Mouse (Mus musculus) cerebellum, adult 2 months (tissue): ENCODE measurements around the gene Gas7. TPM values are rescaled to one million over a fixed set of nuclear protein-coding genes. Genes with fewer than 3 reads are reported as not detected.
A peak's percentile ranks its signal among the peaks of the same experiment; 100 is the strongest.

Experiments used
- DNase-seq, 2 experiments: peaks; one replicate each; pipeline ENCODE4 v3.0.0; 2021
- H3K27ac ChIP-seq: fragments of 200-500 bp; 2 replicates; pipeline ENCODE4 v1.5.1; 2012; ENCODE audit warnings: low read length, control low read depth, inconsistent platforms; ENCODE audit not compliant: insufficient read depth
- H3K27me3 ChIP-seq: fragments of 200-500 bp; 2 replicates; pipeline ENCODE4 v1.6.1; 2012; ENCODE audit warnings: inconsistent platforms, mild to moderate bottlenecking, low read length, moderate library complexity; ENCODE audit not compliant: control insufficient read depth, insufficient read depth
- H3K4me1 ChIP-seq: fragments of 200-500 bp; 2 replicates; pipeline ENCODE4 v1.6.1; 2011; ENCODE audit warnings: low read length; ENCODE audit not compliant: control insufficient read depth, insufficient read depth
- H3K4me3 ChIP-seq: fragments of 200-500 bp; replicated peaks from 2 replicates; pipeline ENCODE3; 2011; ENCODE audit warnings: mild to moderate bottlenecking, low read depth, low read length, control low read depth; ENCODE audit not compliant: insufficient read depth
- CTCF ChIP-seq: fragments of 200-500 bp; IDR thresholded peaks from 2 replicates; pipeline ENCODE4 v1.5.1; 2011; ENCODE audit warnings: low read depth, mild to moderate bottlenecking, control low read depth, low read length, moderate library complexity, borderline replicate concordance; ENCODE audit not compliant: insufficient read depth
- POLR2A ChIP-seq: fragments of 200-500 bp; IDR thresholded peaks from 2 replicates; pipeline ENCODE4 v1.6.1; 2011; ENCODE audit warnings: low read length, control low read depth, borderline replicate concordance; ENCODE audit not compliant: insufficient read depth
- WGBS: fragments of 180-500 bp; shearing (Covaris S2); methylation state at CpG from one replicate; pipeline ENCODE4 v1.1.7; 2018; 5-methylcytosine and 5-hydroxymethylcytosine counted together
- polyA plus RNA-seq: library from polyadenylated mRNA; depleted of rRNA; stranded (reverse); fragments of >200 nt; gene quantifications from 2 replicates; pipeline ENCODE4 v1.2.3, GENCODE M21; 2012; rRNA removed

Gas7 gene
- polyA plus RNA-seq: 182 and 239 TPM in 2 replicates

DNA sequence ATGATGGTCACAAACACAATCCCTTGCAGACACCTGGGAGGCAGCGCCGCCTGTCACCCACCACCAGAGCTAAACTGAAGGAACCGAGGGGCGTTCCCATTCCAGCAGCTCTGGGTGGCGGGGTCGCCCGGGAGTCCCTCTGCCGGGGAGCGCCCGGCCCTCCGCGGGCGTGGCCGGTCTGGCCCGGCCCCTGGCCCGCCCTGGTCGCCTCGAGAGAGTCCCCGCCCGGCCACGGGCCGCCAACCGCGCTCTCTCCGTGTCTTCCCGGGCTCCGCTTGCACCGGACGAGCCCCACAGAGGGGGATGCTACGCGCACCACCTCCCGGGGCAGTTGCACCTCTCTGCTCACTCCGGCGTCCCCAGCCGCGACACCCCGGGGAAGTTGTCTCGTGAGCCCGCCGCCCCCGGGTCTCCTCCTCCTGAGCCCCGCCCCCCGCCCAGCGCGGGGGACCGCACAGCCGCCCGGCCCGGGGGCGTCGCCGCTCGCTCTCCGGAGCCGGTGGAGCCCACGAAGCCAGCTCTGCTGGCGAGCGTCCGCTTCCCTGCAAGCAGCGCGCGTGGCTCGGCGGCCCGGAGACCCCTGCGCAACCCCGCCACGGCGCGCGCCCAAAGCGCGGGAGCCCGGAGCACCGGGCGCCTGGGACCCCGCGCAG, at the start of gene Gas7:
Gas7 (plus strand) TSS at position 564 of the 653 bp plus-strand sequence.
- WGBS: under 1% methylated on average over 78 of the region's 78 CpGs
- H3K27ac ChIP-seq: no peak within 1 kb of the TSS
- no peaks in the 10 kb centered on the region for H3K27me3 ChIP-seq
- H3K4me3 ChIP-seq: peak within 1 kb of the TSS; percentile 72
- TF ChIP-seq CTCF (no peak), POLR2A (no peak)
- DNase-seq: peak; percentile 25 to 36
- no peaks in the 10 kb centered on the region for H3K4me1 ChIP-seq

DNA sequence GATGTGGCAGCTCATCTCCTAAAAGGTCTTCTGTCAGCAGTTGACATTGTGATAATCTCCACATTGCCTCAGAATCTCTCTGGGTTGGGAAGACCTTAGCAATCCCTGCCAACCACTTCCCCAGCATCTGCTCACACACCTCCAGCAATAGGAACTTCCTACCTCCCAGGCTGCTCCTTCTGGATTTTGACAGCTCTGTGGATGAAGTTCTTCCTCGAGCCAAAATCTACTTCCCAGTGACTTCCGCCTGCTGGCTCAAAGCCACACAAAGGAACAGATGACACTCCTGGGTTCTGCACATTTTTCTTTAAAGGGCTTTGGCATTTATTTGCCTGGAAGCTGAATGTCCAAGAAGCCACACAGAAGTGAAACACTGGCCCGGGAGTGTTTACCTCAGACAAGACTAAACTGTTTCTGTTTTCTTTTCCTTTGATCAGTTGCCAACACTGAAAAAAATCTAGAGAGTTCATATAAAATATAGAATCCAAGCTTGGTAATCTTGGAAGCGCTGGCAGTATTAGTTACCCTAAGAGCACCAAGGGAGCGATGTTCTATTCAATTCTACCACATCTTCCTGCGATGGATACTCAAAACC, 40.8 kb upstream of the Gas7 start:
- Histone ChIP-seq H3K4me1 (no peaks in the 10 kb centered on the region), H3K4me3 (no peak overlapping the region), H3K27me3 (no peaks in the 10 kb centered on the region), H3K27ac (no peak overlapping the region)
- TF ChIP-seq CTCF (no peak), POLR2A (no peak)
- peak in 1 of 2 experiments; percentile 14 for DNase-seq
- 51% methylated on average over 6 of the region's 6 CpGs for WGBS

- no peaks in the 10 kb centered on the region for H3K27me3 ChIP-seq
- TF ChIP-seq CTCF: no peak
- no peak for TF ChIP-seq POLR2A
- H3K27ac ChIP-seq: no peak overlapping the region
- no peak for DNase-seq
- 65% methylated on average over 13 of the region's 13 CpGs for WGBS
- no peaks in the 10 kb centered on the region for H3K4me1 ChIP-seq
- no peak overlapping the region for H3K4me3 ChIP-seq
These were observed 31.7 kb upstream of the Gas7 start for GRCm38 (mm10) chr11:67423575-67423974.

- TF ChIP-seq POLR2A (no peak), CTCF (peak; percentile 60; the same call in 1 of the 2 replicates)
- peak; percentile 21 to 28 for DNase-seq
- Histone ChIP-seq H3K4me1 (no peaks in the 10 kb centered on the region), H3K27me3 (no peaks in the 10 kb centered on the region), H3K27ac (no peak overlapping the region), H3K4me3 (no peak overlapping the region)
- 29% methylated on average over 3 of the region's 3 CpGs for WGBS
These were observed 27.0 kb upstream of the Gas7 start for GRCm38 (mm10) chr11:67428196-67428595.

DNA sequence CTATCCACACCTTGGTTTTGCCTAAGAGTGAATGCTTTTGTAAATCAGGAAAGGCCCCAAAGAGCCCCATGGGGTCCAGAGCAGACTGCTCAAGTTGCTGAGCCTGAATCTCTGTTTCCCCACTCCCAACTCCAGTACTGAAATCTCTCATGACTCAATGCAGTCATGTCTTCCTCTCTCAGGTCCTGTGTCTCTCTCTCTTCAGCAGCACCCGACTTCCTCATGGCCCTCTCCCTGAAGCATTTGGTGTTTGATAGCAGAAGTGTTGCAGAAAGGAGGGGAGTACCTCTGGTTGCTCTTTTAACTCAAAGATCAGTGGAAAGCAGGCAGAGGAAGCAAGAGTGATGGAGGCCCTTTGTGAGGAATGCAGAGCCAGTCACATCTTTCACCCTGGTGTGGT, 25.4 kb upstream of the Gas7 start:
- no peaks in the 10 kb centered on the region for H3K4me1 ChIP-seq
- TF ChIP-seq POLR2A (no peak), CTCF (no peak)
- DNase-seq: no peak
- no peak overlapping the region for H3K27ac ChIP-seq
- H3K4me3 ChIP-seq: no peak overlapping the region
- H3K27me3 ChIP-seq: no peaks in the 10 kb centered on the region
- 81% methylated on average over 1 of the region's 1 CpGs for WGBS

GRCm38 (mm10) chr11:67431116-67431645, 24.1 kb upstream of the Gas7 start:
- H3K27ac ChIP-seq: no peak overlapping the region
- no peaks in the 10 kb centered on the region for H3K27me3 ChIP-seq
- TF ChIP-seq POLR2A (no peak), CTCF (no peak)
- WGBS: 30% methylated on average over 14 of the region's 14 CpGs
- no peaks in the 10 kb centered on the region for H3K4me1 ChIP-seq
- DNase-seq: no peak
- no peak overlapping the region for H3K4me3 ChIP-seq

- no peak overlapping the region for H3K27ac ChIP-seq
- no peak overlapping the region for H3K4me3 ChIP-seq
- no peaks in the 10 kb centered on the region for H3K27me3 ChIP-seq
- no peaks in the 10 kb centered on the region for H3K4me1 ChIP-seq
- 80% methylated on average over 4 of the region's 4 CpGs for WGBS
- TF ChIP-seq CTCF: no peak; the same call in 1 of the 2 replicates
- TF ChIP-seq POLR2A: no peak
- DNase-seq: no peak
These were observed 23.4 kb upstream of the Gas7 start for GRCm38 (mm10) chr11:67431864-67432263.

DNA sequence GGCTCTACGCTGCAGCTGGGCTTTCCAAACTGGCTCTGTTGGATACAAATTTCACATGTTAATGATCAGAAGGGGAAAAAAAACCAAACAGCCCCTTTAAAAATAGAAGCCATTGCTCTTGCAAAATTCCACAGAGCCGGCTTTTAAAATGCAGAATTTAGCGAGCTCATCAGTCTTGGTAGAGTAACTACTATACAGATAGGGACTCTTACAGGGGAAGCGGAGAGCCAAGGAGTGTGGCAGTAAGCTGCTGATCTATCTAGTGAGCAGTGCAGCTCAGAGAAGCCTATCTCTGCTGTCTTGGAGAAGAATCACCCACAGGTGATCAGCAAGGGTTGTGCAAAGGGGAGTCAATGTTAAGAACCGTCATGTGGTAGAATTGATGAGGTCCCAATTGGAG, 21.5 kb upstream of the Gas7 start:
- no peak for DNase-seq
- H3K4me1 ChIP-seq: no peaks in the 10 kb centered on the region
- 87% methylated on average over 5 of the region's 5 CpGs for WGBS
- H3K27me3 ChIP-seq: no peaks in the 10 kb centered on the region
- no peak for TF ChIP-seq CTCF
- no peak for TF ChIP-seq POLR2A
- no peak overlapping the region for H3K4me3 ChIP-seq
- H3K27ac ChIP-seq: no peak overlapping the region
